Comparison of ENCODE assay signal across 9 mouse cellular contexts in the genomic region with DNA sequence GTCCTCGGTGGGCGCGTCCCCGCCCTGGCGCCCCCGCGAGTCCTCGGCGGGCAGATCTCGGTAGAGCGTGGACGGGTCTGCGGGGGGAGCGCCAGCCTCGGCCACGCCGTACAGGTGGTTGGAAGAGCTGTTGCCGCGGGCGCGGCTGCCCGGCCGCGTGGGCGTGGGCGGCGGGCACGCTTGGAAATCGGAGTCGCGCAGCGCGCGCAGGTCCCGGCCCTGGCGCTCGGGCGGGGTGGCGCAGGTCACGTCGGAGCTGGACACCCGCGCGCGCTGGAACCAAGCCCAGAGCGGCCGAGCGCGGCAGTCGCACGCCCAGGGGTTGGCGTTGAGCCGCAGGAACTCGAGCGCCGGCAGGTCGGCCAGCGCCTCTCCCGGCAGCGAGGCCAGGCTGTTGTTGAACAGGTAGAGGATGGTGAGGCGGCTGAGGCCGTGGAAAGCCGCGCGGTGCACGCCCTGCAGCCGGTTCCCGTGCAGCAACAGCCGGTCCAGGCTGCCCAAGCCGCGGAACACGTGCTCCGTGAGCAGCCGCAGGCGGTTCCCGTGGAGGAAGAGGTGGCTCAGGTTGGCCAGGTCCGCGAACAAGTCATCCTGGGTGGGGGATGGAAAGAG. TPM values are rescaled to one million over a fixed set of nuclear protein-coding genes. Genes with fewer than 3 reads are reported as not detected.
DNase-seq lines count a peak whose midpoint lies in the region; ATAC-seq and TF ChIP-seq lines count a peak whose summit lies in the region.
"Had no signal": no experiment of that assay in that cellular context is flagged by ENCODE, and none has a peak within 500 bp of the region (broad histone marks: within the 10 kb centered on the region; RNA-seq: fewer than 3 reads in every experiment).

No protein-coding gene starts in this region.

- ATAC-seq in embryonic facial prominence, embryonic 15.5 days (ENCODE audit: insufficient number of reproducible peaks, low FRiP score, low TSS enrichment, low read depth), result peak; percentile 27; the same call in 1 of the 2 replicates

- H3K4me2 ChIP-seq in embryonic facial prominence, embryonic 15.5 days (replicated peaks), result peak overlapping the region; percentile 96

- TF ChIP-seq POLR2A in spleen, adult 2 months (IDR thresholded peaks at IDR 0.05; ENCODE audit: low read depth, low read length), result no peak
- peak; percentile 37; the same call in 1 of the 2 replicates for TF ChIP-seq POLR2A in testis, adult 2 months (IDR thresholded peaks at IDR 0.05; ENCODE audit: control insufficient read depth, low read depth, low read length)

- intact Hi-C loops in heart, postnatal 14 days (cut with DNase I), result no loop called here

- peaks cover 14% of the 10 kb centered on the region for H3K4me1 ChIP-seq in spleen, adult 2 months (ENCODE audit: control insufficient read depth, insufficient read depth, insufficient read length)
- H3K4me1 ChIP-seq in embryonic facial prominence, embryonic 15.5 days, result peaks cover 11% of the 10 kb centered on the region
- H3K4me1 ChIP-seq in testis, adult 2 months (ENCODE audit: control insufficient read depth, insufficient read depth, low read length), result peaks cover 20% of the 10 kb centered on the region

- peak overlapping the region; percentile 40 for H3K4me3 ChIP-seq in spleen, adult 2 months (ENCODE audit: extremely low read depth, insufficient read depth, insufficient read length)
- H3K4me3 ChIP-seq in embryonic facial prominence, embryonic 15.5 days (replicated peaks), result peak overlapping the region; percentile 50
- peak overlapping the region; percentile 85 for H3K4me3 ChIP-seq in testis, adult 2 months (ENCODE audit: control insufficient read depth, low read depth, low read length)

- H3K9me3 ChIP-seq in embryonic facial prominence, embryonic 15.5 days (replicated peaks), result no peaks in the 10 kb centered on the region

- no peaks in the 10 kb centered on the region for H3K36me3 ChIP-seq in spleen, adult 2 months (ENCODE audit: control insufficient read depth, insufficient read depth, low read length)
- H3K36me3 ChIP-seq in embryonic facial prominence, embryonic 15.5 days, result no peaks in the 10 kb centered on the region
- no peaks in the 10 kb centered on the region for H3K36me3 ChIP-seq in testis, adult 2 months (ENCODE audit: control insufficient read depth, insufficient read depth, low read length)

- H3K27me3 ChIP-seq in spleen, adult 2 months (ENCODE audit: control insufficient read depth, insufficient read depth, low read length), result peaks cover 13% of the 10 kb centered on the region
- H3K27me3 ChIP-seq in embryonic facial prominence, embryonic 15.5 days, result peaks cover 86% of the 10 kb centered on the region
- H3K27me3 ChIP-seq in testis, adult 2 months (ENCODE audit: control insufficient read depth, insufficient read depth, low read length), result no peaks in the 10 kb centered on the region

- H3K27ac ChIP-seq in spleen, adult 2 months (ENCODE audit: insufficient read depth, low read length), result no peak overlapping the region
- no peak overlapping the region for H3K27ac ChIP-seq in embryonic facial prominence, embryonic 15.5 days (replicated peaks)
- H3K27ac ChIP-seq in testis, adult 2 months (ENCODE audit: control insufficient read depth, insufficient read depth, low read depth, low read length), result peak overlapping the region; percentile 15; the same call in 1 of the 2 replicates

- 7% methylated on average over 76 of the region's 78 CpGs for WGBS in spleen, adult 2 months
- WGBS in embryonic facial prominence, embryonic 15.5 days, result under 1% methylated on average over 78 of the region's 78 CpGs

- no peak for DNase-seq in spleen, adult 2 months (ENCODE audit: low read depth in 1 of 2, low spot score in 2 of 2)
- DNase-seq in spleen, postnatal 14 days (ENCODE audit: low spot score in 2 of 2), result no peak
- DNase-seq in heart, postnatal 14 days, result peak; percentile 78 to 83
- DNase-seq in kidney, postnatal 14 days, result peak; percentile 83
- peak; percentile 63 to 79 for DNase-seq in lung, postnatal 4 days
- DNase-seq in thymus, postnatal 0 days (ENCODE audit: low spot score), result no peak

- H3K9ac ChIP-seq in embryonic facial prominence, embryonic 15.5 days, result 0 out of 2 replicates have a peak overlapping the region, but pooled peaks have one; percentile 15

- no peak for TF ChIP-seq CTCF in spleen, adult 2 months (IDR thresholded peaks at IDR 0.05; ENCODE audit: extremely low read depth, insufficient read depth, insufficient read length, insufficient replicate concordance)
- no peak for TF ChIP-seq CTCF in testis, adult 2 months (IDR thresholded peaks at IDR 0.05; ENCODE audit: control insufficient read depth, insufficient read depth, insufficient replicate concordance, low read depth, low read length)

RNA-seq across cellular contexts. Expression of a gene that starts 14.3 kb away (rescaled TPM):
- 3.0 and 7.3 TPM in 2 replicates for polyA plus RNA-seq in spleen, adult 2 months (2012; rRNA removed)
- polyA plus RNA-seq in embryonic facial prominence, embryonic 15.5 days (2015; fragmentation: Nextera tagmentation; extraction: Ambion mirVana), result 1.1 and 2.0 TPM in 2 replicates
- 1 to 10 TPM; 4.7 to 4.9 TPM for total RNA-seq in heart, postnatal 14 days (2021)
- 2.4 and 2.7 TPM in 2 replicates for polyA plus RNA-seq in testis, adult 2 months (2012; rRNA removed)
- polyA plus RNA-seq in thymus, postnatal 0 days (2015; fragmentation: Nextera tagmentation; extraction: Ambion mirVana), result 0.10 and 0.22 TPM in 2 replicates
- total RNA-seq: hematopoietic stem cell, adult 5-6 weeks had no signal

RNA-seq across cellular contexts. Expression of a gene that starts 33.6 kb away (rescaled TPM):
- 59.6 and 70.0 TPM in 2 replicates for polyA plus RNA-seq in spleen, adult 2 months (2012; rRNA removed)
- polyA plus RNA-seq in embryonic facial prominence, embryonic 15.5 days (2015; fragmentation: Nextera tagmentation; extraction: Ambion mirVana), result 13.7 and 15.8 TPM in 2 replicates
- total RNA-seq in heart, postnatal 14 days (2021), result 1 to 10 TPM; 2.9 to 3.6 TPM
- 0.63 and 1.00 TPM in 2 replicates for polyA plus RNA-seq in testis, adult 2 months (2012; rRNA removed)
- 19.7 and 22.7 TPM in 2 replicates for polyA plus RNA-seq in thymus, postnatal 0 days (2015; fragmentation: Nextera tagmentation; extraction: Ambion mirVana)

RNA-seq across cellular contexts. Expression of a gene that starts 45.4 kb away (rescaled TPM):
- 19.0 and 24.4 TPM in 2 replicates for polyA plus RNA-seq in spleen, adult 2 months (2012; rRNA removed)
- polyA plus RNA-seq in embryonic facial prominence, embryonic 15.5 days (2015; fragmentation: Nextera tagmentation; extraction: Ambion mirVana), result 45.7 and 49.7 TPM in 2 replicates
- total RNA-seq in heart, postnatal 14 days (2021), result 100 to 1,000 TPM in 1 of 2 experiments, 10 to 100 TPM in 1; 78.1 to 101 TPM
- 23.3 and 28.5 TPM in 2 replicates for polyA plus RNA-seq in testis, adult 2 months (2012; rRNA removed)
- polyA plus RNA-seq in thymus, postnatal 0 days (2015; fragmentation: Nextera tagmentation; extraction: Ambion mirVana), result 35.6 and 38.9 TPM in 2 replicates

RNA-seq across cellular contexts. Expression of a gene that starts 49.8 kb away (rescaled TPM):
- polyA plus RNA-seq in spleen, adult 2 months (2012; rRNA removed), result 0.04 TPM in 1 of 2 replicates, not detected in the other
- 0.33 and 0.53 TPM in 2 replicates for polyA plus RNA-seq in embryonic facial prominence, embryonic 15.5 days (2015; fragmentation: Nextera tagmentation; extraction: Ambion mirVana)
- total RNA-seq in heart, postnatal 14 days (2021), result under 1 TPM in 1 of 2 experiments, not detected in 1; 0.14 TPM
- polyA plus RNA-seq in testis, adult 2 months (2012; rRNA removed), result 3.0 and 3.4 TPM in 2 replicates
- 0.38 and 0.44 TPM in 2 replicates for polyA plus RNA-seq in thymus, postnatal 0 days (2015; fragmentation: Nextera tagmentation; extraction: Ambion mirVana)

Comparison
In these comparisons a context has a peak if more than half of its experiments do, and no peak if none do; other contexts are left out.
1. DNase-seq: peak in heart, postnatal 14 days (2 of 2), kidney, postnatal 14 days (single experiment) and lung, postnatal 4 days (2 of 2); none in spleen, adult 2 months (0 of 2), spleen, postnatal 14 days (0 of 2) and thymus, postnatal 0 days (single experiment).
2. Peak in every context shown above with its lines, with median percentiles within 50 percentile points of each other: H3K4me3 ChIP-seq.